9 mouse cellular contexts compared by ENCODE assay signal in genomic region chr12:85572047-85572475, GRCm38 (mm10). TPM values are rescaled to one million over a fixed set of nuclear protein-coding genes. Genes with fewer than 3 reads are reported as not detected.
DNase-seq lines count a peak whose midpoint lies in the region; ATAC-seq lines count a peak whose summit lies in the region.
"Had no signal": no experiment of that assay in that cellular context is flagged by ENCODE, and none has a peak within 500 bp of the region (broad histone marks: within the 10 kb centered on the region; RNA-seq: fewer than 3 reads in every experiment).

No protein-coding gene starts in this region.

- H3K9ac ChIP-seq in embryonic facial prominence, embryonic 14.5 days (ENCODE audit: low read depth, low read length): no peak overlapping the region; the same call in 1 of the 2 replicates
- no peak overlapping the region for H3K9ac ChIP-seq in heart, embryonic 11.5 days (ENCODE audit: low read depth, low read length)

- H3K4me2 ChIP-seq in embryonic facial prominence, embryonic 14.5 days (ENCODE audit: low read depth, low read length): peak overlapping the region; percentile 38
- H3K4me2 ChIP-seq in heart, embryonic 11.5 days: peak overlapping the region; percentile 54

- H3K36me3 ChIP-seq in embryonic facial prominence, embryonic 14.5 days (ENCODE audit: control insufficient read depth, insufficient read depth, low read length): no peaks in the 10 kb centered on the region
- H3K36me3 ChIP-seq in heart, embryonic 11.5 days (ENCODE audit: control insufficient read depth, insufficient read depth, low read length): no peaks in the 10 kb centered on the region

- H3K4me1 ChIP-seq in embryonic facial prominence, embryonic 14.5 days (ENCODE audit: control insufficient read depth, insufficient read depth, low read length): peaks cover 12% of the 10 kb centered on the region; the same call in 1 of the 2 replicates
- H3K4me1 ChIP-seq in heart, embryonic 11.5 days (ENCODE audit: control insufficient read depth, insufficient read depth, low read length): peaks cover 10% of the 10 kb centered on the region; the same call in 1 of the 2 replicates

- peak overlapping the region; percentile 57; the same call in 1 of the 2 replicates for H3K27ac ChIP-seq in embryonic facial prominence, embryonic 14.5 days (replicated peaks; ENCODE audit: low read depth, low read length)
- H3K27ac ChIP-seq in heart, embryonic 11.5 days (ENCODE audit: low read depth, low read length): peak overlapping the region; percentile 46; the same call in 1 of the 2 replicates
- H3K27ac ChIP-seq: macrophage had no signal

- ATAC-seq in embryonic facial prominence, embryonic 14.5 days (ENCODE audit: low read depth): peak; percentile 88
- ATAC-seq in heart, embryonic 11.5 days (replicated peaks; ENCODE audit: insufficient number of reproducible peaks, low FRiP score, low TSS enrichment): 0 out of 2 replicates have a peak, but pooled peaks have one; percentile 49

- DNase-seq in 3T3-L1 (ENCODE audit: low read depth, low spot score): peak; percentile 56
- DNase-seq in adrenal gland, adult 8-10 months: peak; percentile 34
- peak; percentile 87 for DNase-seq in embryonic facial prominence, embryonic 14.5 days (ENCODE audit: low spot score)
- peak; percentile 47 for DNase-seq in kidney, postnatal 10 days
- DNase-seq in lung, postnatal 14 days: peak; percentile 83
- peak; percentile 38 for DNase-seq in right cerebral cortex, postnatal 4 days
- no peak for DNase-seq in spleen, postnatal 36 days (ENCODE audit: low spot score in 2 of 2)

- 0 out of 2 replicates have a peak overlapping the region, but pooled peaks have one; percentile 10 for H3K4me3 ChIP-seq in embryonic facial prominence, embryonic 14.5 days (ENCODE audit: low read depth, low read length)
- H3K4me3 ChIP-seq in heart, embryonic 11.5 days (ENCODE audit: low read depth, low read length): peak overlapping the region; percentile 14

- H3K27me3 ChIP-seq in embryonic facial prominence, embryonic 14.5 days (replicated peaks; ENCODE audit: control insufficient read depth, insufficient read depth, low read length): no peaks in the 10 kb centered on the region
- no peaks in the 10 kb centered on the region for H3K27me3 ChIP-seq in heart, embryonic 11.5 days (ENCODE audit: control insufficient read depth, insufficient read depth, low read length)

- H3K9me3 ChIP-seq in embryonic facial prominence, embryonic 14.5 days (ENCODE audit: control insufficient read depth, low read length): no peaks in the 10 kb centered on the region
- no peaks in the 10 kb centered on the region for H3K9me3 ChIP-seq in heart, embryonic 11.5 days (replicated peaks; ENCODE audit: control insufficient read depth, low read length)

- 25% methylated on average over 10 of the region's 10 CpGs for WGBS in embryonic facial prominence, embryonic 14.5 days
- 27% methylated on average over 10 of the region's 10 CpGs for WGBS in heart, embryonic 11.5 days (ENCODE audit: insufficient replicate concordance)

RNA-seq across cellular contexts. Expression of gene Jdp2, which starts 26.8 kb away (rescaled TPM):
- 10 to 100 TPM; 13.0 to 20.5 (median 15.2) TPM for total RNA-seq in adrenal gland, adult 8-10 months (2022)
- 1.7 and 2.4 TPM in 2 replicates for polyA plus RNA-seq in embryonic facial prominence, embryonic 14.5 days (2014; fragmentation: Nextera tagmentation; extraction: Ambion mirVana)
- polyA plus RNA-seq in heart, embryonic 11.5 days (2014; fragmentation: Nextera tagmentation; extraction: Ambion mirVana): 0.49 and 0.62 TPM in 2 replicates

Comparison
In these comparisons a context has a peak if more than half of its experiments do, and no peak if none do; other contexts are left out.
1. DNase-seq: peak in 3T3-L1 (single experiment), adrenal gland, adult 8-10 months (single experiment), embryonic facial prominence, embryonic 14.5 days (single experiment), kidney, postnatal 10 days (single experiment), lung, postnatal 14 days (single experiment) and right cerebral cortex, postnatal 4 days (single experiment); none in spleen, postnatal 36 days (0 of 2).